Mouse (Mus musculus): ENCODE measurements around the gene Slc26a11.

DNA sequence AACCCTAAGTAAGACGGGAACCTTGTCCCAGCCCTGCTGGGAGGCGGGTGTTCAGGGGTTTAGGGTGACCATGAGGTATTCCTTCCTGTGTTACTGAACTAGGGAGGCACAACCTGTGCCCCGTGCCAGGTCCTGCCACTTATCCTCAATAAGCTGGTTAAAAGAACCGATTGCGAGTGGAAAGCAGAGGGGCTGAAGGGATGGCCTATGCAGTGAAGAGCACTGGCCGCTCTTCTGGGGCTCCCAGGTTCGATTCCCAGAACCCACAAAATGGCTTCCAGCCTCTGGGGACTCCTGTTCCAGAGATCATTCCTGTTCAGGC, 38.1 kb downstream of the Slc26a11 start:
- TF ChIP-seq POLR2A (IDR thresholded peaks at IDR 0.05; ENCODE audit: insufficient read depth, low read depth, low read length) (no peak), CTCF (IDR thresholded peaks at IDR 0.05) (no peak), EP300 (IDR thresholded peaks at IDR 0.05; ENCODE audit: insufficient read depth, low read depth, low read length) (no peak)

All from heart, adult 2 months (tissue).